Mouse (Mus musculus) MEL (cell line): ENCODE results near the gene Shisal2b.

Experiments used
- BHLHE40 ChIP-seq: IDR thresholded peaks from 2 replicates; pipeline ENCODE4 v1.6.1; 2012; ENCODE audit warnings: low read depth, mild to moderate bottlenecking, inconsistent platforms, low read length, improper control_type of control experiment, borderline replicate concordance
- CHD1 ChIP-seq: IDR thresholded peaks from 2 replicates; pipeline ENCODE4 v1.6.1; 2012; ENCODE audit warnings: low read depth, mild to moderate bottlenecking, inconsistent platforms, low read length, improper control_type of control experiment
- CTCF ChIP-seq, 3 experiments: IDR thresholded peaks in 2 of 3; conservative IDR thresholded peaks in 1 of 3; 2 replicates each; pipeline ENCODE4 v1.5.1; 2011 to 2012; ENCODE audit warnings: low read length in 3 of 3, low read depth in 2 of 3, mild to moderate bottlenecking in 2 of 3, improper control_type of control experiment in 1 of 3, inconsistent platforms in 1 of 3, mixed read lengths in 1 of 3, moderate library complexity in 1 of 3; ENCODE audit not compliant: control insufficient read depth in 1 of 3, insufficient read depth in 1 of 3, poor library complexity in 1 of 3, severe bottlenecking in 1 of 3
- E2F4 ChIP-seq: IDR thresholded peaks from 2 replicates; pipeline ENCODE4 v1.6.1; 2011; ENCODE audit warnings: low read depth, low read length, improper control_type of control experiment, borderline replicate concordance
- ETS1 ChIP-seq: IDR thresholded peaks from 2 replicates; pipeline ENCODE4 v1.6.1; 2012; ENCODE audit warnings: low read depth, mild to moderate bottlenecking, inconsistent platforms, low read length, improper control_type of control experiment, moderate library complexity
- MYC ChIP-seq: IDR thresholded peaks from 2 replicates; pipeline ENCODE4 v1.6.1; 2011; ENCODE audit warnings: low read depth, mild to moderate bottlenecking, low read length, improper control_type of control experiment, moderate library complexity
- POLR2A ChIP-seq, 2 experiments: IDR thresholded peaks; 2 replicates each; pipeline ENCODE4 v1.6.1; 2011 to 2012; ENCODE audit warnings: low read length in 2 of 2, mild to moderate bottlenecking in 2 of 2, control low read depth in 1 of 2, improper control_type of control experiment in 1 of 2, low read depth in 1 of 2, moderate library complexity in 1 of 2; ENCODE audit not compliant: control insufficient read depth in 1 of 2, insufficient read depth in 1 of 2, poor library complexity in 1 of 2
- POLR2AphosphoS5 ChIP-seq: IDR thresholded peaks from 2 replicates; pipeline ENCODE4 v1.6.1; 2012; ENCODE audit warnings: low read depth, borderline replicate concordance, mild to moderate bottlenecking, inconsistent platforms, low read length, moderate library complexity, mixed read lengths
- RAD21 ChIP-seq: IDR thresholded peaks from 2 replicates; pipeline ENCODE4 v1.6.1; 2011; ENCODE audit warnings: mild to moderate bottlenecking, low read depth, low read length, improper control_type of control experiment
- ZC3H11A ChIP-seq: IDR thresholded peaks from 2 replicates; pipeline ENCODE4 v1.6.1; 2012; ENCODE audit warnings: low read depth, mild to moderate bottlenecking, inconsistent platforms, low read length, improper control_type of control experiment

DNA sequence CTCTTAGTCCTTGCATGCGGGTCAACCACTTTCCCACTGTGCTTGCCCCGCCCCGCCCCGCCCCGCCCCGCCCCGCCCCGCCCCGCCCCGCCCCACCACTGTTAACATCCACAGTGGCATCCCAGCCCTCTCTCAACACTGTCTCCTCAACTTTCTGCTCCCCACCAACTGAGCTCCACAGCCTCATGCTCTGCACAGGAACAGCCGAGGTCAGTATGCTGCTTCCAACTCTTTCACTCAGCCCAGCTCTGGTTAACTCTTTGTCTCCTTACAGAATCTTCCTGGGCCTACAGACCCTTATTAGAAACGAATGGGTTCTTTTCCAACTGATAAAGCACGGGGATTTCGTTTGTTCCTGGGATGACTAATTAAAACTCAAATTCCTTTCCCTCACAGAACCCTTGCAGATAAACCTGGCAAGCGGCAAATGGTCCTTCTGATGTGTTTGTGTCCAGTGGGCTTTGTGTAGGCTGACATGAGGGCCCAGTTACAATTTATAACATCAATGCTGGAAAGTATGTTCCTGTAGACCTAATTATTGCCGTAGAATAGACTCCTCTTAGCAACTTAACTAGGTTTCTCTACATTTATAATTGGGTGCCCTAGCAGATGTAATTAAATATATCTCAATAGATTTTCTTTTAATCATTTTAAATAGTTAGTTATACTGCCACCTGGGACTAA, 20.0 kb upstream of the Shisal2b start:
- TF ChIP-seq E2F4 (no peak), MYC (no peak), CTCF (IDR thresholded peaks at IDR 0.05 in 2 of 3, conservative IDR thresholded peaks at IDR 0.05 in 1 of 3; ENCODE audit: control insufficient read depth in 1 of 3, insufficient read depth in 1 of 3, low read depth in 2 of 3, low read length in 3 of 3, poor library complexity in 1 of 3, severe bottlenecking in 1 of 3) (no peak), ZC3H11A (no peak), BHLHE40 (no peak), CHD1 (no peak), POLR2A (IDR thresholded peaks at IDR 0.05; ENCODE audit: control insufficient read depth in 1 of 2, insufficient read depth in 1 of 2, low read depth in 1 of 2, low read length in 2 of 2, poor library complexity in 1 of 2) (no peak), RAD21 (no peak), ETS1 (no peak), POLR2AphosphoS5 (no peak)
